Mouse (Mus musculus): ENCODE data around the gene Ndufv1.
"Not testable (repeated sequence)": the region's sequence is repeated elsewhere in the genome, so short reads cannot be mapped to it uniquely, and the experiment has no call there.

Ndufv1 gene

DNA sequence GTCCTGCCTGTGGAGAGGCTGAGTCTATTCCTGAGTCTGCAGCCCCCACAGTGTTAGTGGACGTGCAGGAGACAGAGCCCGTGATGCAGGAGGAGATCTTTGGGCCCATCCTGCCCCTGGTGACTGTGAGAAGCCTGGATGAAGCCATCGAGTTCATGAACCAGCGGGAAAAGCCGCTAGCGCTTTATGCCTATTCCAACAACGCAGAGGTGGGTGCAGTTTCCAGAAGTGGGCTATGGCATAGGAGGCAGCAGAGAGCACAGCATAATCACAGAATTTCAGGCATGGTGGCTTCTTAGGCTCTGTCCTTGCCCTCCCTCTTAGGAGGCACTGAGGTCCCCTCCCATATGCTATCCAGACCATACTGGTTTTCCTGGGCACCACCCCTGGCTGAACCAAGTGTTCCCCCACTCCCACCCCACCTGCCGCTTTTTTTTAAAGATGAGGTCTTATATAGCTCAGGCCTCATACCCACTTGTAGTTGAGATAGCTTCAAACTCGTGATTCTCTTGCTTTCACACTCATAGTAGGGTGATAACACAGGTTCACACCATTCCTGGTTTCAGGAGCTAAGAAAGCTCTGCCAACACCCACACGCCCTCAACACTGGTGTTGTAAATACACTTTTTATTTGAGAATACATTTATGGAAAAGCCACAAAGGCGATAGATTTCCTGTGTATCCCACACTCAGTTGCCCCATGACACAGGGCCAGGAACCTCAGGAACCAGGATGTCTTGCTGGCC is 46.1 kb downstream of the Ndufv1 start:
- no peak for DNase-seq

DNA sequence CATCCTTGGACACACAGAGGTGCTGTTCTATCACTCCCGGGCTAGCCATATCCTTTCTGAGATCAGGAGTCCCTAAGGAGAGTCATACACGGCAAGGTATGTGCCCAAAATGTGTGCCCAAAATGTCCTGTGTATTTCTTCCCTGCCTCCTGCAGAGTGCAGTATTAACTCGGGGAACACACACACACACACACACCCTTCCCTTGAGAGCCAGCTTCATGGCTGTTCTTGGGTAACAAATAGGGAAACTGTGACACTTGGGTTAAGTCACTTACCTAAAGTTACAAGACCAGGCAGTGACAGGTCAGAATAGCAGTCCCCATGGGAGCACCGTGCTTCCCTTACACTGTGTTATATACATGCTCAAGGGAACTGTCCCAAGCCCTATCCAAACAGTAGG is 48.6 kb downstream of the Ndufv1 start:
- DNase-seq, result no peak

DNA sequence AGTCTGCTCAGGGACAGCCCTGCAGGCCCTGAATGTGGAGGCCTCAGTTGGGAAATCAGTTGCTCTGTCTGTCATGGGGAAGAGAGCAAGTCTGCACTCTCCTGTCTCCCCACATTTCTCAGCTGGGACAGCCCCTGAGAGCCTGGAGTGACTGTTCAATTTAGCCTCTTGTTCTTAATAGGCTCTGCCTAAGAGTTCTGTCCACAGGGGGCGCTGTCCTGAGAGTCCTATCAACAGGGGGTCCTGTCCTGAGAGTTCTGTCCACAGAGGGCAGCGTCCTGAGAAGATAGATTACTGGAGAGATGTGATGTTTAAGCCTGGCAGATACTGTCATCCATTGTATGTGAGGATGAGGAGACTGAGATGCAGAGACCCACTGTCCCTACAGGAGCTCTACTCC is 50.1 kb downstream of the Ndufv1 start:
- DNase-seq, result no peak

DNA sequence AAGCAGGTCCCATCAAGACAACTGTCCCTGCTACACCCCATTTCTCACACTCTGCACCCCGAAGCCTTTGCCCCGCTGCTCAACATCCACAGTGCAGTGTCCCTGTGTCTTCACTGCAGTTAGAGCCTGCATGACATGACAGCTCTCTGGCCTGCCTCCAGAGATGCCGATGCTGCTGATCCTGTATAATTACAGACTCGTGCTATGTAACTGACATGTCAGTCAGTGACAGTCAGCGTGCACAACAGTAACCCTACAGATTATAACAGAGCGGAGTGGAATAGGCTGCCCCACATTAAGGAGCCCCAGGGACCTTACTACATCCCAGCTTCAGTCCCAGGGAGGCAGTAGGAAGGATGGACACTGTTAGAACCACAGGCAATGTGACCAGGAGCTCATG is 50.8 kb downstream of the Ndufv1 start:
- DNase-seq, result not testable (repeated sequence)

DNA sequence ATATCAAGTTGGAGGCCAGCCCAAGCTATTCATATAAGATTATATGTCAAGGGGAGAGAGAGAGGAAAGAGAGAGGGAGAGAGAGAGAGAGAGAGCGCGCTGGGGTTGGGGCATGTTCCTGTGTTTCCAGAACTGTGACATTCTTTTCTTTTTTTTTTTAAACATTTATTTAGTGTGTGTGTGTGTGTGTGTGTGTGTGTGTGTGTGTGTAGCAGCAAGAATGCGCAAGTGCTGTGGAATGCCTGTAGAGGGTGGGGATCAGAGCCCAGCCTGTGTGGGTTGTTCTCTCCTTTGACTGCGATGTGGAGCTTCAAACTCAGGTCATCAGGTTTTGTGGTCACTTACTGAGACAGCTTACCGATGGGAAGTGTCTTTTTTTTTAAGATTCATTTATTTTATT is 52.4 kb downstream of the Ndufv1 start:
- DNase-seq, result no peak

DNA sequence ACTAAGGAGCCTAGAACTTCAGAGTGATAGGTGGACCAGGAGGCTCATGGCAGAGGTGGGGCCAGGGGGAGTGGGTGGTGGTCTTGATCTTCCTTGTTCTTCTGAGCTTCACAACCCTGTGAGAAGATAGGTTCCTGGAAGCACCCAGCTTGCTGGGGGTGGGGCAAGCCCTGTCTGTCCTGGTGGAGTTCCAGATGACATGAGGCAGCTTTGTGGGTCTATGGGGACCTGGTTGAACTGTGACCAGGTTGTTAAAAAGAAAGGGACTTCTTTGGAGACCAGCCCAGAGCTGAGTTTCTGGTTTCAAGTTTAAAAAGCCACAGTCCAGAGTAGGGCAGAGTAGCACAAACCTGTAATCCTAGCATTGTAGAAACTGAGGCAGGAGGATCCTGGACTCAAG is 53.6 kb downstream of the Ndufv1 start:
- peak; percentile 62 for DNase-seq

DNA sequence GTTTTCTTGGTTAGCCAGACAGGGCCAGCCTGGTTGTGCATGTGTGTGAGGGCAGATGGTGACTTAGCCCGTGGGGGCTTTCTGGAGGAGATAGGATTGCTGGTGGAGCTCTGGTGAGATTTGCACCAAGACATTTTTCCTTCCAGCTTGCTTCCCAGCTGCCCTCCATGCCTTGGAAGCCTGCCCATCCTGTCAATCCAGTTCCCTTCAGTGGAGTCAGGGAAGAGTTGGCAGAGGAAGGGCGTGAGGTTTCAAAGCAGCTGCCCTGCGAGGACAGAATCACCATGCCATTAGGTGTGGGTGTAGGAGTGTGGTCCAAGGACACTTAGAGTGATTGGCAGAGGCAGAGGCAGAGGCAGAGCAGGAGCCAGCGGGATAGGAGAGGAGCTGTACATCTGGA is 54.1 kb downstream of the Ndufv1 start, which contains the start of gene Aldh3b3:
Aldh3b3 (plus strand) TSS at position 176 of the 400 bp plus-strand sequence.
- no peak for DNase-seq

All from kidney, adult 18-20 months (tissue).